In genomic region chr4:55696428-55696827, GRCm38 (mm10) we compare ENCODE assay signal across 13 mouse cellular contexts.
DNase-seq lines count a peak whose midpoint lies in the region; ATAC-seq and TF ChIP-seq lines count a peak whose summit lies in the region.
"Had no signal": no experiment of that assay in that cellular context is flagged by ENCODE, and none has a peak within 500 bp of the region (broad histone marks: within the 10 kb centered on the region; RNA-seq: fewer than 3 reads in every experiment).

No protein-coding gene starts in this region.

- no peak for ATAC-seq in kidney, postnatal 0 days (replicated peaks; ENCODE audit: low FRiP score, low read depth)
- no peak for ATAC-seq in stomach, postnatal 0 days (ENCODE audit: low FRiP score, low TSS enrichment)
- ATAC-seq: forebrain, postnatal 0 days; intestine, embryonic 16.5 days; midbrain, embryonic 13.5 days had no signal

- no peaks in the 10 kb centered on the region for H3K36me3 ChIP-seq in kidney, postnatal 0 days (ENCODE audit: insufficient read depth, low read length)
- H3K36me3 ChIP-seq in kidney, adult 2 months (ENCODE audit: control insufficient read depth, insufficient read depth, low read length) = no peaks in the 10 kb centered on the region
- H3K36me3 ChIP-seq in stomach, postnatal 0 days (ENCODE audit: control insufficient read depth, insufficient read depth, low read length) = no peaks in the 10 kb centered on the region
- H3K36me3 ChIP-seq: embryonic facial prominence, embryonic 15.5 days; midbrain, embryonic 13.5 days had no signal

- H3K4me3 ChIP-seq in kidney, postnatal 0 days (replicated peaks; ENCODE audit: low read depth, low read length) = no peak overlapping the region
- no peak overlapping the region for H3K4me3 ChIP-seq in kidney, adult 2 months (ENCODE audit: insufficient read depth, low read depth, low read length)
- H3K4me3 ChIP-seq in stomach, postnatal 0 days (ENCODE audit: low read depth, low read length) = no peak overlapping the region
- H3K4me3 ChIP-seq: embryonic facial prominence, embryonic 15.5 days; heart, adult 2 months; midbrain, embryonic 13.5 days had no signal

- WGBS in kidney, postnatal 0 days = 65% methylated on average over 1 of the region's 1 CpGs
- WGBS in kidney, adult 2 months = 38% methylated on average over 1 of the region's 1 CpGs
- WGBS in stomach, postnatal 0 days = 5% methylated on average over 1 of the region's 1 CpGs

- no peaks in the 10 kb centered on the region for H3K9me3 ChIP-seq in kidney, postnatal 0 days (replicated peaks; ENCODE audit: low read length)
- no peaks in the 10 kb centered on the region for H3K9me3 ChIP-seq in stomach, postnatal 0 days (ENCODE audit: control insufficient read depth, low read length)
- H3K9me3 ChIP-seq: embryonic facial prominence, embryonic 15.5 days; midbrain, embryonic 13.5 days had no signal

- H3K9ac ChIP-seq in kidney, postnatal 0 days (ENCODE audit: low read depth, low read length) = no peak overlapping the region
- no peak overlapping the region for H3K9ac ChIP-seq in stomach, postnatal 0 days (ENCODE audit: low read length)
- H3K9ac ChIP-seq: embryonic facial prominence, embryonic 15.5 days; forebrain, postnatal 0 days; midbrain, embryonic 13.5 days had no signal

- DNase-seq in adrenal gland, adult 2 months = peak; percentile 50
- no peak for DNase-seq in adrenal gland, postnatal 4 days (ENCODE audit: low spot score in 2 of 2)
- DNase-seq in kidney, postnatal 0 days (ENCODE audit: low spot score) = peak; percentile 25
- DNase-seq in kidney, adult 2 months = no peak
- peak; percentile 32 for DNase-seq in right cerebral cortex, postnatal 4 days
- DNase-seq in right cerebral cortex, adult 18-20 months = no peak
- peak; percentile 20 for DNase-seq in stomach, postnatal 0 days (ENCODE audit: low spot score)
- no peak for DNase-seq in spleen, postnatal 36 days (ENCODE audit: low spot score in 2 of 2)
- DNase-seq: forebrain, postnatal 0 days; heart, adult 2 months had no signal

- TF ChIP-seq POLR2A in kidney, adult 2 months (IDR thresholded peaks at IDR 0.05; ENCODE audit: low read depth, low read length) = no peak

- H3K4me2 ChIP-seq in kidney, postnatal 0 days (ENCODE audit: low read length) = no peak overlapping the region
- no peak overlapping the region for H3K4me2 ChIP-seq in stomach, postnatal 0 days (replicated peaks; ENCODE audit: low read depth)
- H3K4me2 ChIP-seq: embryonic facial prominence, embryonic 15.5 days had no signal

- no peaks in the 10 kb centered on the region for H3K4me1 ChIP-seq in kidney, postnatal 0 days (replicated peaks; ENCODE audit: insufficient read depth, low read length)
- H3K4me1 ChIP-seq in kidney, adult 2 months (ENCODE audit: control insufficient read depth, insufficient read depth, low read length) = no peaks in the 10 kb centered on the region
- H3K4me1 ChIP-seq in stomach, postnatal 0 days (replicated peaks; ENCODE audit: control insufficient read depth, insufficient read depth) = 0 out of 2 replicates have a peak, but pooled peaks cover 3% of the 10 kb centered on the region

- H3K27ac ChIP-seq in kidney, postnatal 0 days = no peak overlapping the region
- H3K27ac ChIP-seq in kidney, adult 2 months (ENCODE audit: insufficient read depth, low read depth, low read length) = no peak overlapping the region
- no peak overlapping the region for H3K27ac ChIP-seq in stomach, postnatal 0 days (replicated peaks)
- H3K27ac ChIP-seq: embryonic facial prominence, embryonic 15.5 days; heart, adult 2 months; midbrain, embryonic 13.5 days had no signal

- no peak for TF ChIP-seq CTCF in kidney, postnatal 0 days (IDR thresholded peaks at IDR 0.05; ENCODE audit: low read depth)
- TF ChIP-seq CTCF in kidney, adult 2 months (conservative IDR thresholded peaks at IDR 0.05; ENCODE audit: insufficient read depth, insufficient read length, low read depth, low read length) = no peak
- TF ChIP-seq CTCF in stomach, postnatal 0 days (IDR thresholded peaks at IDR 0.05; ENCODE audit: low read depth) = no peak

- no peaks in the 10 kb centered on the region for H3K27me3 ChIP-seq in kidney, postnatal 0 days (ENCODE audit: insufficient read depth, low read length)
- no peaks in the 10 kb centered on the region for H3K27me3 ChIP-seq in kidney, adult 2 months (replicated peaks; ENCODE audit: control insufficient read depth, insufficient read depth, low read length)
- H3K27me3 ChIP-seq in stomach, postnatal 0 days (ENCODE audit: control insufficient read depth, insufficient read depth, low read length) = no peaks in the 10 kb centered on the region
- H3K27me3 ChIP-seq: embryonic facial prominence, embryonic 15.5 days; midbrain, embryonic 13.5 days had no signal

- no peak for TF ChIP-seq EP300 in stomach, postnatal 0 days (optimal IDR thresholded peaks at IDR 0.05)

Comparison
In these comparisons a context has a peak if more than half of its experiments do, and no peak if none do; other contexts are left out.
1. DNase-seq: peak in adrenal gland, adult 2 months (single experiment), kidney, postnatal 0 days (single experiment), right cerebral cortex, postnatal 4 days (single experiment) and stomach, postnatal 0 days (single experiment); none in adrenal gland, postnatal 4 days (0 of 2), kidney, adult 2 months (single experiment), right cerebral cortex, adult 18-20 months (single experiment) and spleen, postnatal 36 days (0 of 2).